Mouse (Mus musculus) small intestine, adult 2 months (tissue): ENCODE data around the gene Adcy5.

Source experiments
- CTCF ChIP-seq: fragments of 200-500 bp; IDR thresholded peaks from 2 replicates; pipeline ENCODE4 v1.5.1; 2012; ENCODE audit warnings: low read depth, mild to moderate bottlenecking, control low read depth, inconsistent platforms, low read length, moderate library complexity, mixed read lengths; ENCODE audit not compliant: insufficient replicate concordance, insufficient read length; ENCODE audit errors: extremely low read depth
- POLR2A ChIP-seq: fragments of 200-500 bp; IDR thresholded peaks from 2 replicates; pipeline ENCODE4 v1.6.1; 2012; ENCODE audit warnings: low read depth, mild to moderate bottlenecking, control low read depth, inconsistent platforms, low read length, moderate library complexity

GRCm38 (mm10) chr16:35215498-35215897 lies 60.8 kb downstream of the Adcy5 start:
- TF ChIP-seq POLR2A (no peak), CTCF (no peak)
